Mouse (Mus musculus) ES-Bruce4 (cell line): ENCODE measurements at regions not wholly inside any gene's neighbourhood (a gene's known extent, or its start where the extent isn't known, plus 50 kb on each side); places are given as distances from the start of the nearest gene placed in this dataset.

Experiments
- H3K27ac ChIP-seq: 2 replicates; pipeline ENCODE4 v1.5.1; 2012; ENCODE audit warnings: low read length, inconsistent platforms; ENCODE audit not compliant: insufficient read depth
- H3K27me3 ChIP-seq: 2 replicates; pipeline ENCODE4 v1.6.1; 2012; ENCODE audit warnings: mild to moderate bottlenecking, low read length, inconsistent platforms; ENCODE audit not compliant: control insufficient read depth, poor library complexity, insufficient read depth, severe bottlenecking
- H3K36me3 ChIP-seq: 2 replicates; pipeline ENCODE4 v1.6.1; 2012; ENCODE audit warnings: inconsistent platforms, mild to moderate bottlenecking, low read length, moderate library complexity; ENCODE audit not compliant: control insufficient read depth, poor library complexity, insufficient read depth, severe bottlenecking
- H3K4me1 ChIP-seq: one replicate; pipeline ENCODE4 v1.8.1; 2011; ENCODE audit warnings: low read length; ENCODE audit not compliant: control insufficient read depth, insufficient read depth
- H3K4me3 ChIP-seq: 2 replicates; pipeline ENCODE4 v1.5.1; 2011; ENCODE audit warnings: low read depth, mild to moderate bottlenecking, low read length
- H3K9ac ChIP-seq: 2 replicates; pipeline ENCODE4 v1.6.1; 2012; ENCODE audit warnings: low read depth, mild to moderate bottlenecking, inconsistent platforms; ENCODE audit not compliant: poor library complexity, severe bottlenecking
- H3K9me3 ChIP-seq: replicated peaks from 2 replicates; pipeline ENCODE4 v1.6.1; 2012; ENCODE audit warnings: mild to moderate bottlenecking, low read length, inconsistent platforms; ENCODE audit not compliant: control insufficient read depth, poor library complexity, insufficient read depth, severe bottlenecking
- CTCF ChIP-seq: IDR thresholded peaks from one replicate; pipeline ENCODE4 v1.8.1; 2011; ENCODE audit warnings: low read depth, low read length
- EP300 ChIP-seq: IDR thresholded peaks from 2 replicates; pipeline ENCODE4 v1.6.1; 2011; ENCODE audit warnings: low read depth, low read length; ENCODE audit not compliant: insufficient read depth
- POLR2A ChIP-seq: IDR thresholded peaks from one replicate; pipeline ENCODE4 v1.8.1; 2011; ENCODE audit warnings: low read length; ENCODE audit not compliant: insufficient read depth

GRCm38 (mm10) chr7:117759506-117759905, 356.5 kb downstream of the Rps15a start:
- Histone ChIP-seq H3K9me3 (no peaks in the 10 kb centered on the region), H3K36me3 (no peaks in the 10 kb centered on the region), H3K4me1 (no peaks in the 10 kb centered on the region), H3K27ac (no peak overlapping the region), H3K4me3 (no peak overlapping the region), H3K27me3 (no peaks in the 10 kb centered on the region), H3K9ac (no peak overlapping the region)
- TF ChIP-seq EP300, result no peak
- TF ChIP-seq POLR2A, result no peak
- TF ChIP-seq CTCF, result no peak

- H3K9me3 ChIP-seq, result no peaks in the 10 kb centered on the region
- TF ChIP-seq EP300, result no peak
- no peak for TF ChIP-seq POLR2A
- no peak for TF ChIP-seq CTCF
- no peak overlapping the region for H3K9ac ChIP-seq
- H3K27me3 ChIP-seq, result no peaks in the 10 kb centered on the region
- H3K36me3 ChIP-seq, result no peaks in the 10 kb centered on the region
- no peak overlapping the region for H3K27ac ChIP-seq
- H3K4me3 ChIP-seq, result no peak overlapping the region
- no peaks in the 10 kb centered on the region for H3K4me1 ChIP-seq
These were observed 359.0 kb downstream of the Rps15a start for GRCm38 (mm10) chr7:117757033-117757432.

GRCm38 (mm10) chr7:117755830-117756229, 360.2 kb downstream of the Rps15a start:
- no peaks in the 10 kb centered on the region for H3K36me3 ChIP-seq
- no peaks in the 10 kb centered on the region; the same call in 1 of the 2 replicates for H3K27me3 ChIP-seq
- TF ChIP-seq POLR2A (no peak), EP300 (no peak), CTCF (no peak)
- H3K27ac ChIP-seq, result no peak overlapping the region
- H3K9me3 ChIP-seq, result no peaks in the 10 kb centered on the region
- H3K4me3 ChIP-seq, result no peak overlapping the region
- H3K9ac ChIP-seq, result no peak overlapping the region
- no peaks in the 10 kb centered on the region for H3K4me1 ChIP-seq

- no peaks in the 10 kb centered on the region for H3K9me3 ChIP-seq
- H3K27ac ChIP-seq, result no peak overlapping the region
- no peaks in the 10 kb centered on the region for H3K36me3 ChIP-seq
- H3K9ac ChIP-seq, result no peak overlapping the region
- H3K4me3 ChIP-seq, result no peak overlapping the region
- TF ChIP-seq EP300 (no peak), POLR2A (no peak), CTCF (no peak)
- H3K27me3 ChIP-seq, result no peaks in the 10 kb centered on the region; the same call in 1 of the 2 replicates
- H3K4me1 ChIP-seq, result no peaks in the 10 kb centered on the region
These were observed 362.7 kb downstream of the Rps15a start for GRCm38 (mm10) chr7:117753296-117753695.

GRCm38 (mm10) chr7:117752302-117753185, 363.4 kb downstream of the Rps15a start:
- H3K4me1 ChIP-seq, result no peaks in the 10 kb centered on the region
- no peaks in the 10 kb centered on the region; the same call in 1 of the 2 replicates for H3K27me3 ChIP-seq
- H3K9me3 ChIP-seq, result no peaks in the 10 kb centered on the region
- TF ChIP-seq CTCF, result no peak
- no peak for TF ChIP-seq POLR2A
- TF ChIP-seq EP300, result no peak
- no peak overlapping the region for H3K4me3 ChIP-seq
- H3K9ac ChIP-seq, result no peak overlapping the region
- no peaks in the 10 kb centered on the region for H3K36me3 ChIP-seq
- no peak overlapping the region for H3K27ac ChIP-seq

- Histone ChIP-seq H3K9me3 (no peaks in the 10 kb centered on the region), H3K4me3 (no peak overlapping the region), H3K27me3 (no peaks in the 10 kb centered on the region; the same call in 1 of the 2 replicates), H3K9ac (no peak overlapping the region), H3K27ac (no peak overlapping the region), H3K4me1 (no peaks in the 10 kb centered on the region), H3K36me3 (no peaks in the 10 kb centered on the region)
- TF ChIP-seq POLR2A (no peak), EP300 (no peak), CTCF (no peak)
These were observed 367.2 kb downstream of the Xylt1 start for GRCm38 (mm10) chr7:117747991-117748390.
